Mouse (Mus musculus): ENCODE data around the gene Mvp.

- TF ChIP-seq CTCF (IDR thresholded peaks at IDR 0.05; ENCODE audit: low read depth) (no peak), EP300 (IDR thresholded peaks at IDR 0.05; ENCODE audit: low read depth) (no peak)
Observed at GRCm38 (mm10) chr7:127022528-127023271, 8.3 kb upstream of the Mvp start.
